Mouse (Mus musculus) lung, adult 2 months (tissue): ENCODE measurements around the gene Slc29a3.

Experiments used
- CTCF ChIP-seq: fragments of 200-500 bp; IDR thresholded peaks from 2 replicates; pipeline ENCODE4 v1.5.1; 2011; ENCODE audit warnings: mild to moderate bottlenecking, low read length, control low read depth; ENCODE audit not compliant: insufficient read depth
- POLR2A ChIP-seq: fragments of 200-500 bp; IDR thresholded peaks from 2 replicates; pipeline ENCODE4 v1.6.1; 2011; ENCODE audit warnings: low read depth, mild to moderate bottlenecking, control low read depth, low read length, borderline replicate concordance; ENCODE audit errors: extremely low read depth

GRCm38 (mm10) chr10:60794792-60795191 lies 42.2 kb upstream of the Slc29a3 start:
- TF ChIP-seq CTCF: no peak
- no peak for TF ChIP-seq POLR2A
